Mouse (Mus musculus): ENCODE measurements at regions not wholly inside any gene's neighbourhood (a gene's known extent, or its start where the extent isn't known, plus 50 kb on each side); places are given as distances from the start of the nearest gene placed in this dataset.

GRCm38 (mm10) chr15:62907181-62907580 lies 937.8 kb downstream of the Gsdmc2 start:
- no peak for DNase-seq (ENCODE audit: low spot score in 2 of 2)

GRCm38 (mm10) chr15:62903047-62903822 lies 941.7 kb downstream of the Gsdmc2 start:
- peak; percentile 35 to 64 for DNase-seq (ENCODE audit: low spot score in 2 of 2)

GRCm38 (mm10) chr15:62901955-62902354 lies 943.0 kb downstream of the Gsdmc2 start:
- DNase-seq (ENCODE audit: low spot score in 2 of 2), result no peak

GRCm38 (mm10) chr15:62889798-62890197 lies 955.2 kb downstream of the Gsdmc2 start:
- DNase-seq (ENCODE audit: low spot score in 2 of 2), result no peak

- DNase-seq (ENCODE audit: low spot score in 2 of 2), result no peak
These were observed 959.6 kb downstream of the Gsdmc2 start for GRCm38 (mm10) chr15:62885331-62885730.

- DNase-seq (ENCODE audit: low spot score in 2 of 2), result no peak
These were observed 973.8 kb downstream of the Gsdmc2 start for GRCm38 (mm10) chr15:62871082-62871766.

GRCm38 (mm10) chr15:62862574-62862973 lies 982.4 kb downstream of the Gsdmc2 start:
- no peak for DNase-seq (ENCODE audit: low spot score in 2 of 2)

GRCm38 (mm10) chr15:62861422-62861821 lies 983.6 kb downstream of the Gsdmc2 start:
- DNase-seq (ENCODE audit: low spot score in 2 of 2), result no peak

GRCm38 (mm10) chr15:62849326-62849725 lies 995.7 kb downstream of the Gsdmc2 start:
- peak in 1 of 2 experiments; percentile 5 for DNase-seq (ENCODE audit: low spot score in 2 of 2)

GRCm38 (mm10) chr15:62845884-62846283 lies 999.1 kb downstream of the Gsdmc2 start:
- no peak for DNase-seq (ENCODE audit: low spot score in 2 of 2)

- DNase-seq (ENCODE audit: low spot score in 2 of 2), result no peak
These were observed 1019.4 kb downstream of the Gsdmc2 start for GRCm38 (mm10) chr15:62825586-62825985.

- no peak for DNase-seq (ENCODE audit: low spot score in 2 of 2)
These were observed 1021.0 kb downstream of the Gsdmc2 start for GRCm38 (mm10) chr15:62823861-62824518.

GRCm38 (mm10) chr15:62822305-62822704 lies 1022.7 kb downstream of the Gsdmc2 start:
- no peak for DNase-seq (ENCODE audit: low spot score in 2 of 2)

GRCm38 (mm10) chr15:62813093-62813492 lies 1031.9 kb downstream of the Gsdmc2 start:
- no peak for DNase-seq (ENCODE audit: low spot score in 2 of 2)

- DNase-seq (ENCODE audit: low spot score in 2 of 2), result no peak
These were observed 1033.0 kb downstream of the Gsdmc2 start for GRCm38 (mm10) chr15:62812026-62812425.

- no peak for DNase-seq (ENCODE audit: low spot score in 2 of 2)
These were observed 1035.7 kb downstream of the Gsdmc2 start for GRCm38 (mm10) chr15:62809320-62809719.

- no peak for DNase-seq (ENCODE audit: low spot score in 2 of 2)
These were observed 1036.7 kb downstream of the Gsdmc2 start for GRCm38 (mm10) chr15:62808087-62808808.

GRCm38 (mm10) chr15:62807364-62807763 lies 1037.6 kb downstream of the Gsdmc2 start:
- DNase-seq (ENCODE audit: low spot score in 2 of 2), result no peak

- DNase-seq (ENCODE audit: low spot score in 2 of 2), result peak in 1 of 2 experiments; percentile 3
These were observed 1042.2 kb downstream of the Gsdmc2 start for GRCm38 (mm10) chr15:62802770-62803169.

GRCm38 (mm10) chr15:62798731-62799130 lies 1046.2 kb downstream of the Gsdmc2 start:
- no peak for DNase-seq (ENCODE audit: low spot score in 2 of 2)

- no peak for DNase-seq (ENCODE audit: low spot score in 2 of 2)
These were observed 1051.4 kb downstream of the Gsdmc2 start for GRCm38 (mm10) chr15:62793569-62793968.

- no peak for DNase-seq (ENCODE audit: low spot score in 2 of 2)
These were observed 1052.9 kb downstream of the Gsdmc2 start for GRCm38 (mm10) chr15:62792084-62792483.
